Mouse (Mus musculus): ENCODE results near the gene Krtcap3. TPM values are rescaled to one million over a fixed set of nuclear protein-coding genes. Genes with fewer than 3 reads are reported as not detected.
"Not testable (repeated sequence)": the region's sequence is repeated elsewhere in the genome, so short reads cannot be mapped to it uniquely, and the experiment has no call there.

The Krtcap3 gene
- total RNA-seq (2021), result 1 to 10 TPM; 3.0 to 3.7 TPM

DNA sequence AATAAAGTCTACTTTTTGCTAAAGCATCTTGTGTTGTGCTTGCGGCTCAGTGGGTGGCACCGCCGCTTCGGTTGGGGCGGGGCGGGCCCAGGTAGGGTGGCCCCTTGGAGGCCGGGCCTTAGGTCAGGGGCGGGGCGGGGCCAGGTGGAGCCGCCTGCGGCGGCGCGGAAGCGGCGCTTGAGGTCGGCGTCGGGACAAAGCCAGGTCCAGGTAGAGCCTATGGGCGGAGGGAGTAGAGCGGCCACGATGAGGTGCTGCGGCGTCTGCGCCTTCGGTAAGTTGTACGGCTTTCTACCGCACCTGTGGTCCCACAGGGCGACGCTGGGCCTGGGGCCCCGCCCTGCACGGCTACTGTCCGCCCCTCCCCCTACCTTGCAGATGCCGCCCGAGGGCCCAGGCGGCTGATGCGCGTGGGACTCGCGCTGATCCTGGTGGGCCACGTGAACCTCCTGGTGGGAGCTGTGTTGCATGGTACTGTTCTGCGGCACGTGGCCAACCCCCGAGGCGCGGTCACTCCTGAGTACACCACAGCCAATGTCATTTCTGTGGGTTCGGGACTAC lies at the start of gene Krtcap3:
TSS of gene Krtcap3 (plus strand) at position 151 of the 561 bp plus-strand sequence.
- no peak for DNase-seq

DNA sequence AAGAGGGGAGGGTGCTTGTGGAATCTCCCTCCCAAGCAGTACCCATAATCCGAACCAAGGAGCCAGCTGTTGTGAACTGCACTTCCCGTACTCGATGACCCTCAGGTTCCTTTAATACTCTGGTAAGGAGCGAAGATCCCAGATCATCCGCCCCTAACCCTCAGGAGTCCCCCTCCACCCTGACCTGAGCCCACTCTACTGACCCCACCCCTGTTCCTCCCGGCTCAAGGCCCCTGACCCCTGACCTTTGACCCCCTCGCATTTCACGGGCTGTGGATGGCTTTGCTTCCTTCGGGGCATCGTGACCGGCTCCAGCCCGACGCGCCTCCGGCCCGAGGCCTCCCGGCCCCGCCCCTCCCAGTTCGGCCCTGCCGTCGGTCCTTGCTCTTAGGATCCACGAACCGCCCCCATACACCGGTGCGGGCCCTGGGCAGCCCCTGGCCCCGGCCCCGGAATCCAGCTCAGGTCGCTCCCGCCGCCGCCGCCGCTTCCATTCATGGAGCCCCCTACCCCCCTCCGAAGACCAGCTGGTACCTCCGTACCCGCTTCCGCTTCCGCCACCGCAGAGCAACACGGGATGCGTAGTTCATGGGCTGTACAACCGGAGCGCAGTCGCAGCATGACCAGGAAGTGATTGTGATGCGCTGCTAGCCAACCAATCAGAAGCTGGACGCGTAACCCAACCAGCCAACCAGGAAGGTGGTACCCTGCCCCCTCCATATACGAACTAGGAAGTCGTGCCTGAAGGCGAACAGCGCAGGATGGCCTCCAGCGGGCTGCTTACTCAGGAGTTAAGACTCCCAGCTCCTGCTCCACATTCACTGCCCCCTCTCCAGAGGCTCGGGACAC lies 49.5 kb upstream of the Krtcap3 start, which contains the start of gene Zfp513:
TSS of gene Zfp513 (minus strand) at position 562 of the 849 bp plus-strand sequence.
- peak; percentile 95 to 98 for DNase-seq

DNA sequence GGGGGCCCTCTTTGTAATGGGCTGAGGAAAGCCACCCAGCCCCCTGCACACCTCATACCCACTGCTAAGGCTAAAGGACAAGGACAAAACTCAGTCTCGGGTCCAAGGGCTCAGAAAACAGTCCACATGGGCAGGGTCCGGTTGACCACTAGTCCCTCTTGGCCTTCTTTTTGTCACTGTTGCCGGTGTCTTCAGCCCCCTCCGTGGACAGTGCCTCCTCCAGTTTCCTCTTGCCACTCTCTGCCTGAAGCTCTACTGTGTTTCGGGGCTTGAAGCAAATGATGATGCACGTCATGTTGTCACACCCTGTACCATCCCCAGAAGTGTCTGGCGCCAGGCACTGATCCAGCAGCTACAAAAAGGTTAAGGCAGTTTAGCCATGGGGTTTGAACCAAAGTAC lies 48.6 kb upstream of the Krtcap3 start:
- no peak for DNase-seq

DNA sequence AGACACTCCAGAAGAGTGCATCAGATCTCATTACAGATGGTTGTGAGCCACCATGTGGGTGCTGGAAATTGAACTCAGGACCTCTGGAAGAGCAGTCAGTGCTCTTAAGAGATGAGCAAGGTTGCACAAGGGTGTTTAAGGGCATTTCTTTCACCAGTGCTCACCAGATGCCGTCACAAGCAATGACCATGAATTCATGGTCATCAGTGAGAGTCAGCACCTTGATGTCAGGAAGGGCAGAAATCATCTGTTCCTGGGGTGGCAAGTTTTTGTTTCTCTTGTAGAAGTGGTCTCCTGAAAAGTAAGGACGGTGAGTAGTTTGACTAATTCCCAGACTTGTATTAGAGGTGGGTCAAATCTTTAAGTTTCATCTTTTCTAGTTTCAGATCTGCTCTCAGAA lies 47.6 kb upstream of the Krtcap3 start:
- DNase-seq, result no peak

DNA sequence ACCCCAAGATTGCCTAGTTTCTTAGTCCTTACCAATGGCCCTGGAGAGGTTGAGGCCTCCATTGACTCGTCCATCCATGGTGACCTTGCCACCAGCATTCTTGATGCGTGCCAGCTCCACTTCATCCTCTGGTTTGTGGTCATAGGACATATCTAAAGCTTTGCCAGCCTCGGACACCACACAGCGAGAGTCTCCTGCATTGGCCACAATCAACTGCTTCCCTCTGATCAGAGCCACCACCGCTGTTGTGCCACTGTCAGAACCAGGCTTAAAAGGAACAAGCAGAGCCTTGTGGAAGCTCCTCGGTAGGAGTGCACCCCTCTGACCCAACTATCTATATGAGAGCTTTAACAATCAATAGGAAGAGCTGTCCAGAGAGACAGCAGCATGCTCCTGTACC lies 47.1 kb upstream of the Krtcap3 start:
- DNase-seq, result no peak

DNA sequence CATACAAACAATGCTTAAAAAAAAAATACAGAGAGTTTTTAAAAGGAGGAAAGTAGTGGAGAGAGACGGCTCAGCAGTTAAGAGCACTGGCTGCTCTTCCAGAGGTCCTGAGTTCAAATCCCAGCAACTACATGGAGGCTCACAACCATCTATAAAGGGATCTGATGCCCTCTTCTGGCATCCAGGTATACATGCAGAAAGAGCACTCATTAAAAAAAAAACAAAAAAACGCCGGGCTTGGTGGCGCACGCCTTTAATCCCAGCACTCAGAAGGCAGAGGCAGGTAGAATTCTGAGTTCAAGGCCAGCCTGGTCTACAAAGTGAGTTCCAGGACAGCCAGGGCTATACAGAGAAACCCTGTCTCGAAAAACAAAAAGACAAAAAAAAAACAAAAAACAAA lies 34.9 kb upstream of the Krtcap3 start:
- DNase-seq, result not testable (repeated sequence)

DNA sequence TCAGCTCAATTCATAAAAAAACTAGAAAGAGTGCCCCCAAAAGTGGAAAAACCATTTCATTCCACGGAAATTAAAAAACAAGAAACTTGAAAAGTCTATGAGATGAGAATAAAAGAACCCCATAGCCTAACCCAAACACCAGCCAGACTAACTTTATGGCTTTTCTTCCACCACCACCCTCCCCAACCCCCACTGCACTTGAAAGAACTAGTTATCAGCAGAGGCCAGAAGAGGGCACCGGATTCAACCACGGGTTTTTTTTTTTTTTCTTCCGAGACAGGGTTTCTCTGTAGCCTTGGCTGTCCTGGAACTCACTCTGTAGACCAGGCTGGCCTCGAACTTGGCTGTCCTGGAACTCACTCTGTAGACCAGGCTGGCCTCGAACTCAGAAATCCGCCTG lies 33.2 kb upstream of the Krtcap3 start:
- no peak for DNase-seq

DNA sequence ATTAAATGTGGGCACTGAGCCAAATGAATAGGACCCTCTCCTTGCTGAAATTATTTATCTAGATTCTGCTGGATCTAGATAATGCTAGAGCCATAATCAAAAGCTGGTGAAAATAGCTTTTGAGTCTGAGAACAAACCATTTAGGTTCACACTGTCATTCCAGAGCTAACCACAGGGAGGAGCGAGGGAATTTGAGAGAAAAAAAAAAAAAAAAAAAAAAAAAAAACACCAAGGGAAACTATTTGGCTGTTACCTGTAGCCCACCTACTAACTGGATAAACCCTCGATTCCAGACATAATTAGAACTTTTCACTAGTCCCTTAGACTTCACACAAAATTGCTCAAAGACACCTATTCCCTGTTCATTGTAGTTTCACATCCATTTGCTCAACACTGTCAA lies 32.4 kb upstream of the Krtcap3 start:
- no peak for DNase-seq

DNA sequence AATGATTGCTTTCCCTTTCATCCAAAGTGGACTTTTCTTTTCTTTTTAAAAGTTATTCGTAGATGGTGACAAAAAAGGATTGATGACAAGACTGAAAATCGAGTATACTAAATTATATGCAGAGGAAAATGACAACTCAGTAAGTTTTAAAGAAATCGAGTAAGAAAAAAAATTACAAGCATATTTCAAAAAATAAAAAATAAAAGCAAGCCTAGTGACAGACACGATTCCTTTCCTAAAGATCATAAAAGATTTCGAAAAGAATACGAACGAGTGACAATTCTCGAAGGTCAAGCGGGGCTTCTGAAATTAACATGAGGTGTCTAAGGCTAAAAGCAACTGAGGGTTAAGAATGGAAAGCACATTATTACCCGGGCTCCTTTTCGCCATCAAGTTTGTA lies 32.0 kb upstream of the Krtcap3 start:
- DNase-seq, result no peak

DNA sequence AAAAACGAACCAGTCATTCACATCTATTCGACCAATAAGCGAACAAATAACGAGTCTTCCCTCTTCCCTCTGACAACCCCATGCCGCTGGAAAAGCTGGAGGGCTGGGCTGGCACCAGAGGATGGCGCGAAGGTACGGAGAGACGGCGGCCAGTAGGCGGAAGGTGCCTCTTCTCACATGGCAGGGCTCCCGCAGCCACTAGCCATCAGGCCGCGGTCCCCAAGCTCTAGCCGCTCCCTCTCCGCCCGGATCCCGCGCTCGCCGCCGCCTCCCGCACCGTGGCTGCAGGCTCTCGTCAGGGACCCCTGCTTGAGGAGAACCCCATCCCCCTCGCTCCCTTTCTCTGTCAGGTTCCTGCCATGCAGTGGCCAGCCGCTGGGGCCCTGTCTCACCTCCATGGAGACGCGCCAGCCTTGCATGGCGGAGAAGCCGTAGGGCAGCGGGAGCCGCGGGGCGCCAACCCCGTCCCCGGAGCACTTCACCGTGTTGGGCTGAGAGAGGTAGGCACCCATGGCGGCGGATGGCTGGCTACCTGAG lies 31.5 kb upstream of the Krtcap3 start:
- DNase-seq, result peak in 1 of 2 experiments; percentile 55

DNA sequence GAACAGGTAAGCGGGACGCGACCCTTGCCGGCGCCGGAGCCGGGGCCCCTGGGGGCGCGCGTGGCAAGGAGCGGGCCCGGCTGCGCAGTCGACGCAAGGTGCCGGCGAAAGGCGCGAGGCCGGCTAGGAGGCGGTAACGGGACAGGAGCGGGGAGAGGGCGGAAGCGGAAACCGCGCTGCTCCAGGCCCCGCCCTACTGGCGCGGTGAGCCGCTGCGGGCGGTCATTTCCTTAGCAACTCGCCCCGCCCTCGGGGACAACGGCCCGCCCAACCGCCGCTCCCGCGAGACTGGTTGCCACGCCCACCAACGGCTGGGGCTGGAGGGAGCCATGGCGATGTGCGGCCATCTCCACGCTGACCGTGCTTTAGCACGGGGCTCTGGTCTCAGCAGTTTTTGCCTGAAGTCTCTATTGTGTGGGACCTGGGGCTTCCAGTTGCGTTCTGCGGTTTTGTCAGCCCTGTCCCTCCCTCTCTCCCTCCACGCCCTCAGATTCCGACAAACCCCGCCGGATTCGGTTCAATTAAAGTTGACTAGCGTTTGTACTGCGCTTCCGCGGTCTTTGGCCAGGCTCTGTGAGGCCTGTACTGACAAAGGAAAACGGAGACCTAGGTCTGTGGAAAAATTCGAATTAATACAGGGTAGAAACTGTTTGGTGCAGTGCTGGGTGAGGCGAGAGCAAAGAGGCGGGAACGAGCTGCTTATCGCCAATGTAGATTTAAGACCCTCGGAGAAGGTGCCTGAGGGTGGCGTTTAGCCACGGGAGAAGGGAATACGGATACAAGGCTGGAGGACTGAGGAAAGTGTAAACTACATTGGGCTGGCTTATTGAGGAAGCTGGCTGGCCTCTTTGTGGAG lies 30.8 kb upstream of the Krtcap3 start, which contains the start of gene Ppm1g:
TSS of gene Ppm1g (minus strand) at position 240 of the 856 bp plus-strand sequence.
- peak; percentile 95 to 97 for DNase-seq

DNA sequence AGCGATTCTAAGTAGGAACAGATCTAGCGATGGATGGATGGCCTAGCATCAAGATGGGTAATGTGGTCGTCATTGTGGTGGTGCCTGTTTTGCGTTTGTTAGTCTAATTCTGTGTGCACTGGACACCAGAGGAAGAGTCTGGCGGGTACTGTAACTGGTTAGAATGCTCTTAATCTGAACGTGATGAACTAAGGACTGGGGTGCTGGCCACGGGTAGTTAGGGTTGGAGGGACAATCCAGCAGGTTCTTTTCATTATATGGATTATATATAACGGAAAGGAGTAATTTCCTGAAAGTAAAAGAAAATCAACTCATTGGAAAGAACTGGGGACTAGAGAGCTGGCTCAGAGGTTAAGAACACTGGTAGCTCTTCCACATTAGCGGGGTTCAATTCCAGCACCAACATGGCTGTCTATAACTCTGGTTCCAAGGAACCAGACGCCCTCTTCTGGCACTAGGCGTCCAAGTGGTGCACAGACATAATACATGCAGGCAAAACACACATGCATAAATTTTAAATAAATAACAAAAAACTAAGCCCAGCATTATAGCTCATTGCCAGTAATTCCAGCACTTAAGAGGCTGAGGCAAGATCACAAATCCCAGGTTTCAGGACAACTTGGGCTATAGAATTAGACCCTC lies 30.1 kb upstream of the Krtcap3 start:
- no peak for DNase-seq

DNA sequence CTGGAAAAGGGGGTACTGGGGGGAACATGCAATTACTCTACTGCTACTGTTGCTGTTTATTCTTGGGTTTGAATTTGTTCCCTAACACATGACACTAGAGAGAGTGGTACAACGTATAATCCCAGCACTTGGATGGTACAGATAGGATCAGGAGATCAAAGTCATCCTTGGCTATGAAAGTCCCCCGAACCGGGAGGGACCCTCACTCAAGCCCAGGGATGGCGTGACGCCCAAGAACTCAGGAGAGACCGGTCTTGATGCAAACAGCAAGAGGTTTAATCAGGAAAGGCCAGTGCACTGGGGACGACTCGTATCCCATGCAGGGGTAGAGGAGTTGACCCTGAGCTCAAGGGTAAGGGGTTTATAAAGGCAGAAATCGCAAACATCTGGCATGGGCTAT lies 28.8 kb upstream of the Krtcap3 start:
- DNase-seq, result no peak

DNA sequence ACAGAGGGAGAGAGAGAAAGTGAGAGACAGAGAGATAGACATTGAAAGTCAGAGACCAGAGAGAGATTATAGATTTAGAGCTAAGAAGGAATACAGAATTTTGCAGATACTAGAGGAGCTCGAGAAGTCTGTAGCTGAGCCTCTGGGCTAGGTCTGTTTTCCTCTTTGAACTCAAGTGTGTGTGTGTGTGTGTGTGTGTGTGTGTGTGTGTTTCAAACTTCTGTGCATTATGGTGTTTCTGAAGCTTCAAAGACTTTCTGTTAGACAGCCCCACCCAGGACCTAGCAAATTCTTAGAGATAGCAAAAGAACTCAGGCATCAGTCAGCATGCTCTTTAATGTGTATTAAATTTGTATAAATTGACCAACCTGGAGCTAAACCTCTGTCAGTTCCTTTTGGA lies 24.9 kb upstream of the Krtcap3 start:
- no peak for DNase-seq

DNA sequence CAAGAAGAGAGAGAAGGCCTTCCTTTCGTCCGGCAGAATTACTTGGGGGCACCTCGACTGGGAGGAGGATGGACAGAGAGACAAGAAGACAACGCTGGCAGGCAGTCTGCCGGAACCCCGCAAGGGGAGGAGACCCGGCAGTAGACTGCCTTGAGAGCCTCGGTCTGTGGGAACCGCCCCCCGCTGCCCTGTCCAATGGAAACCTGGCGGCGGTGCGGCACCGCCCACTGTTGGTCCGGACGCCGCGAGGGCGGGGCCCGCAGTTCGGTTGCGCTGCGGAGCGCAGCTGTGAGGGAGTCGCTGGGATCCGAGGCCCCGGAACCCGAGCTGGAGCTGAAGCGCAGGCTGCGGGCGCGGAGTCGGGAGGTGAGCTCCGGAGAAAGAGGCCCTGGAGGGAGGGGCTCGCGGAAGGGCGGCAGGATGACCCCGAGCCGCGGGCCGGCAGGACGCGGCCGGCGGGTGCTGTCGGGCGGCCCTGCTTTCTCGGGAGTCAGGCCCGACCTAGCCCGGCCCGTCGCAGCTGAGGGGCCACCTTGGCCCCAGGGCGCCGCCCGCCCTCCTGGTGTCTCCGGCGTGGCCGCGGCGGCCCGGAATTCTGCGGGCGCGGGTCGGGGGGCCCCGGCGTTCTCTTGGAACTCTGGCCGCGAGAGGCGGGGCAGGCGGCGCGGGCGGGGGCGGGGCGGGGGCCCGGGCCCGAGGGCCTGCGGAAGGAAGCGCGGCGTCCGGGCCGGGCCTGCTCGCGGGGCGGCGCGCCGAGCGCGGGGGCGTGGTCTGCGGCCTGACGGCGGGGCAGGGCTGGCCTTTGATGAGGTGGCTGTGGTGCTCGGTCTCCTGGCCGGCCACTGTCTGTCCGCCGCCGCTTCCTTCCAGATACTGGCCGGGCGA lies 10.6 kb upstream of the Krtcap3 start, which contains the start of the genes Nrbp1 and Gm9970:
TSS of gene Nrbp1 (plus strand) at position 228 of the 885 bp plus-strand sequence.
TSS of gene Gm9970 (minus strand) at position 596 of the 885 bp plus-strand sequence.
- DNase-seq, result peak; percentile 94 to 95

DNA sequence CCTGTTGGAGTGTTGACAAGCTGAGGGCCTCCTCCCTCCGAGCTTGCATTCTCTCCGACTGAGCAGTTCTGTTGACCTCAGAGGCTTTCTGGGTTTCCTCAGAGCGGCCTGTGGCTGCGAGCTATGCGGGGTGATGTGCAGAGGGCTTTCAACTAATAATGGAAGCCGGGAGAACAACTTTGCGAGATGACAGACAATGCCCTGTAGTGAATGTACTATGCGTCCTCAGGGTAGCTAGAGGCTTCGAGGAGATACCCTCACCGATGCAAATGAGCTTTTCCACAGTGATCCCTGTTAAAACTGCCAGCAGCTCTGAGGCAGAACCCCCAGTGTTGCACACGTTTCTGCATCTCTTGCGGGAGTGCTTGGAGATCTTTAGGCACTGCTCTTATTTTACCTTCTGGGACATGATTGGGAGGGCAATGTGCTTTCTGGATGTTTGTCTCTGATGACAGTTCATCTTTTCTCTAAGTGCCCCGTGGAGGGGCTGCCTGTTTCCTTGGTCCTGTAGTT lies 9.9 kb upstream of the Krtcap3 start:
- DNase-seq, result no peak

DNA sequence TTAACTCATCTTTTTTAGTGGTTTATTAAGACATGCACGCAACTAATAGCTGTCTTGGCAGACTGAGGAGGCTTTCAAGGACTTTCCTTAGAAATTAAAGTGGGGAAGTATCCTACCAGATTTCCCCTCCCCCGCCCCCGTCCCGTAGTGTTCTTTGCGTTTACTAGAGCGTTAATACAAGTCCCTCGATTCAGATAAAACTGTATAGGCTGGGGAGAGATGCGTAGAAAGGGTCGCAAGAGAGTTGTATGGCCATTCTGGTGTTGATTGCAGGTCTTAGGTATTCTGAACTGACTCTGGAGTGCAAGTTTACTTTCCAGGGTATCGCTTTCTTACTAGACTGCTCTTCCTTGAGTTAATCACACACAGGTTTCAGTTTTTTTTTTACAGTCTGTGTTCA lies 9.3 kb upstream of the Krtcap3 start:
- DNase-seq, result no peak

DNA sequence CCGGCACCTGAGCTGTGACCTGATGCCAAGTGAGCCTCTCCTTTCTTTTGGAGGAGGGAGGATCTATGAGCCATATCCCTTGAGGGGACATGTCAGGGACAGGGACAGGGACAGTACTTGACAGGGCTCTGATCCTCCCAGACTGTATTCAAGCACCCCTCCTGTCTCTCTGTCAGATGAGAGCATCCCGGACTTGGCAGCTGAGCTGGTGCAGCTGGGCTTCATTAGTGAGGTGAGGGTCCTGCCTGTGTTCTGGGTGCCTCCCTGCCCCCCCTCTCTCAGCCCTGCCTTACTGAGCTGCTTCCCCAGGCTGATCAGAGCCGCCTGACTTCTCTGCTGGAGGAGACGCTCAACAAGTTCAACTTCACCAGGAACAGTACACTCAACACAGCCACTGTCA lies 775 bp upstream of the Krtcap3 start:
- DNase-seq, result no peak

DNA sequence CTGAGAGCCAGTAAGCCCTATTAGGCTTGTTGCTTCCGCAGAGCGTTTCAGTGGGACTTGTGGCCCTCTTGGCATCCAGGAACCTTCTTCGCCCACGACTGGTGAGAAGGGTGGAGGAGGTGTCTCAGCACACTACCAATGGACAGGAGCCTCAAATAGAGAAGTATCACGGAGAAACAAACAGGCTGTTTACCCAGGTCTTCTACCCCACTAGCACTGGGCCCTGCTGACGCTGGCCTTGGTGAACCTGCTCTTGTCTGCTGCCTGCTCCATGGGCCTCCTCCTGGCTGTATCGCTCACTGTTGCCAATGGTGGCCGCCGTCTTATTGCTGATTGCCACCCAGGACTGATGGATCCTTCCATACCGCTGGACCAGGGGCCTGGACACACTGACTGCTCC lies 660 bp downstream of the Krtcap3 start:
- DNase-seq, result no peak

DNA sequence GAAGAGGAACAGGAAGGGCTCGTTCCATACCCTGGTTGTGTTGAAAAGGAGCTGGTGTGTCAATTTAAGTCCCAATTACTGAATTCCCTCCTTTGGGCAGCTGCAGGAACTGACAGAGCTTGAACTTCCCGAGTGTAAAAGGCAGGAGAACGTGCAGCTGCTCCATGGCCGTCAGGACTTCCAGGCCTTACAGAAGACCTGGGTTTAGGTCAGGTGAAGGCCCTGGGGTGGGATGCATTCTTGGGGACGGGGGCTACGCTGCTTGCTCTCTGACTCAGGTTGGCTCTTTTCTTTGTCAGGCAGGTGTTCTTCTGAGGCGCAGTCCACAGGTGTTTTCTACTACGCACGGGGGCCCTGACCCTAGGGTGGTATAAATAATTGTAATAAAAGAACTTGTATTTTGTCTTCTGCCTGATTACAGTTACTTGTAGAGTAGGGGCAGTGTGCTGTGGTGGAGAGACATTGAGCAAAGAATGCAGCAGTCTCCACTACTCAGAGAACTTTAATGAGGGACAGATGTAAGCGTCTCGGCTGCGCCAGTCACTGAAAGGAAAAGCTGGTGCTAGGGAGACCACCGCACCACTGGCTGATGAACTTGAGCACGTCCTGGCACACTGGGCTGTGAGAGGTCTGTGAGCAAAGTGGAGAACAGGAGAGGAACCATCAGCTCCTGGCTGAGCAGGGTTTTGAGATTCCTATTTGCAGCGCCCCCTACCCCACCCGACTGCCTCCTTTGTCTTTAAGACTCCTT lies 1.5 kb downstream of the Krtcap3 start:
- no peak for DNase-seq

Data from layer of hippocampus, postnatal 36 days (tissue).